Mouse (Mus musculus) midbrain, postnatal 0 days (tissue): ENCODE measurements around the gene Trp53tg5. TPM values are rescaled to one million over a fixed set of nuclear protein-coding genes. Genes with fewer than 3 reads are reported as not detected.

Source experiments
- ATAC-seq: fragments of 200-750 bp; cut with Nextera tagmentation; 2 replicates; pipeline ENCODE4 v1.8.0; 2017; ENCODE audit warnings: moderate number of reproducible peaks, mild to moderate bottlenecking, moderate TSS enrichment, moderate library complexity; ENCODE audit not compliant: low FRiP score
- DNase-seq: peaks from one replicate; pipeline ENCODE4 v3.0.0-alpha.2; 2015; ENCODE audit warnings: low spot score
- H3K27ac ChIP-seq: fragments of 300-500 bp; sonication (generic); 2 replicates; pipeline ENCODE4 v1.5.1; 2014; ENCODE audit warnings: low read depth, mild to moderate bottlenecking, low read length, mixed read lengths
- H3K27me3 ChIP-seq: fragments of 300-500 bp; sonication (generic); 2 replicates; pipeline ENCODE4 v1.6.1; 2014; ENCODE audit warnings: low read length, control low read depth, mixed read lengths; ENCODE audit not compliant: insufficient read depth
- H3K36me3 ChIP-seq: fragments of 300-500 bp; sonication (generic); 2 replicates; pipeline ENCODE4 v1.6.1; 2014; ENCODE audit warnings: low read length, control low read depth, mixed read lengths; ENCODE audit not compliant: insufficient read depth
- H3K4me1 ChIP-seq: fragments of 300-500 bp; sonication (generic); 2 replicates; pipeline ENCODE4 v1.6.1; 2014; ENCODE audit warnings: mild to moderate bottlenecking, control low read depth, antibody characterized with exemption, low read length, mixed read lengths; ENCODE audit not compliant: insufficient read depth
- H3K4me2 ChIP-seq: fragments of 300-500 bp; sonication (generic); 2 replicates; pipeline ENCODE4 v1.6.1; 2014; ENCODE audit warnings: low read depth, mild to moderate bottlenecking, low read length, mixed read lengths; ENCODE audit not compliant: poor library complexity, severe bottlenecking
- H3K4me3 ChIP-seq: fragments of 300-500 bp; sonication (generic); 2 replicates; pipeline ENCODE4 v1.5.1; 2014; ENCODE audit warnings: low read depth, mild to moderate bottlenecking, low read length, moderate library complexity
- H3K9ac ChIP-seq: fragments of 300-500 bp; sonication (generic); replicated peaks from 2 replicates; pipeline ENCODE4 v1.6.1; 2014; ENCODE audit warnings: mild to moderate bottlenecking, low read length, moderate library complexity, mixed read lengths; ENCODE audit not compliant: poor library complexity, severe bottlenecking
- H3K9me3 ChIP-seq: fragments of 300-500 bp; sonication (generic); 2 replicates; pipeline ENCODE4 v1.6.1; 2016; ENCODE audit warnings: low read length, control low read depth
- CTCF ChIP-seq: IDR thresholded peaks from 2 replicates; pipeline ENCODE4 v1.5.1; 2016; ENCODE audit warnings: antibody characterized with exemption, mild to moderate bottlenecking
- WGBS: fragments of 180-500 bp; shearing (Covaris S2); extraction: QIAGEN DNeasy Blood & Tissue Kit; methylation state at CpG from one replicate; pipeline ENCODE4 v1.1.7; 2014; 5-methylcytosine and 5-hydroxymethylcytosine counted together
- polyA plus RNA-seq: library from polyadenylated mRNA; unstranded; fragments of >200 nt; fragmentation: Nextera tagmentation; extraction: Ambion mirVana; gene quantifications from 2 replicates; pipeline ENCODE4 v1.2.1, GENCODE M21; 2015
- total RNA-seq: library from RNA; depleted of rRNA; stranded (reverse); fragments of >200 nt; gene quantifications from 2 replicates; pipeline ENCODE4 v1.2.3, GENCODE M21; 2014

Gene Trp53tg5
- total and polyA plus RNA-seq, 2 experiments from 2014 or later = not detected

DNA sequence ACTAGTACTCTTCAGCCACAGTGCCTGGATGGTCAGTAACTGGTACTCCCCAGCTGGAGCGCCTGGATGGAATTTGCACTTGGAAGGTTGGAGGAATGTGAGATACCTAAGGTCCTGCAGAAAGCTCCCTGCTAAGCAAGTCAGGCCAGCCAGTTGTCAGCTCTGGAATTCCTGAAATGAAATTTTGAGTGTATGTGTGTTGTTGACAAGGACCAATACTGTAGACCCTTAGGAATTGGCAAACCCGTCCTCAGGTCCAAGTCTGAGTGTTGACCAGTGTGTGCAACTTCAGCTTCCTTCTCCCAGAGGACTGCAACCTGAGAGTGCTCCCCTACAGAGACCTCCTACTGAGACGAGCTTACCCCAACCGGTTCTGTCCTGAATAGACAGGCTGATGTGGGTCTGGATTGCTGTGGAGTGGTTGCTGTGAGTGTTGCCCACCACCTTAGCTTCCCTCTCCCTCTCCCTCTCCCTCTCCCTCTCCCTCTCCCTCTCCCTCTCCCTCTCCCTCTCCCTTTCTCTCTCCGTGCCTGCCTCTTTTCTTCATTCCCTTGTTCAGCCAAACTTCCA is 37.2 kb upstream of the Trp53tg5 start:
- 44% methylated on average over 4 of the region's 5 CpGs for WGBS

DNA sequence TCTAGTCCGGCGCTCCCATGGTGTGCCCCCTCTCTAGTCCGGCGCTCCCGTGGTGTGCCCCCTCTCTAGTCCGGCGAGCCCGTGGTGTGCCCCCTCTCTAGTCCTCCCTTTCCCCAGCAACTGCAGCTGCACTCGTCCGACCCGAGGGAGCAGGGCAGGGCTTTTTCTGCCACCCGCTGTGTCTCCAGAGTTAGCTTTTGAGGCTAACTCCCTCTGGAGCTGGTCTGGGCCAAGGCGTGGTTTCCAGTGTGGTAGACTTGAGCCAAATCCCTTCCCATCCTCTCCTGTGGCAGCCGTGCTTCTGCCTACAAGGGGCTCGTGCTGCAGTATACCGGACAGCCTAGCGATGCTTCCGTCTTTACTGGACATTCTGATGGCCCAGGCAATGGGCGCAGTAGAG is 34.3 kb upstream of the Trp53tg5 start:
- no peaks in the 10 kb centered on the region for H3K4me1 ChIP-seq
- DNase-seq (no peak), ATAC-seq (no peak)
- H3K4me3 ChIP-seq = no peak overlapping the region
- no peak overlapping the region for H3K4me2 ChIP-seq
- no peaks in the 10 kb centered on the region for H3K27me3 ChIP-seq
- H3K36me3 ChIP-seq = peaks cover 22% of the 10 kb centered on the region
- no peak for TF ChIP-seq CTCF
- H3K27ac ChIP-seq = no peak overlapping the region
- no peak overlapping the region for H3K9ac ChIP-seq
- 83% methylated on average over 19 of the region's 19 CpGs for WGBS
- H3K9me3 ChIP-seq = no peaks in the 10 kb centered on the region

More for the DNA sequence above, 37.2 kb upstream of the Trp53tg5 start:
- Histone ChIP-seq H3K4me3 (no peak overlapping the region), H3K36me3 (no peaks in the 10 kb centered on the region), H3K4me1 (no peaks in the 10 kb centered on the region), H3K27me3 (no peaks in the 10 kb centered on the region; the same call in 1 of the 2 replicates), H3K9me3 (no peaks in the 10 kb centered on the region), H3K9ac (no peak overlapping the region), H3K27ac (no peak overlapping the region), H3K4me2 (no peak overlapping the region)
- no peak for DNase-seq
- no peak for ATAC-seq
- no peak for TF ChIP-seq CTCF

DNA sequence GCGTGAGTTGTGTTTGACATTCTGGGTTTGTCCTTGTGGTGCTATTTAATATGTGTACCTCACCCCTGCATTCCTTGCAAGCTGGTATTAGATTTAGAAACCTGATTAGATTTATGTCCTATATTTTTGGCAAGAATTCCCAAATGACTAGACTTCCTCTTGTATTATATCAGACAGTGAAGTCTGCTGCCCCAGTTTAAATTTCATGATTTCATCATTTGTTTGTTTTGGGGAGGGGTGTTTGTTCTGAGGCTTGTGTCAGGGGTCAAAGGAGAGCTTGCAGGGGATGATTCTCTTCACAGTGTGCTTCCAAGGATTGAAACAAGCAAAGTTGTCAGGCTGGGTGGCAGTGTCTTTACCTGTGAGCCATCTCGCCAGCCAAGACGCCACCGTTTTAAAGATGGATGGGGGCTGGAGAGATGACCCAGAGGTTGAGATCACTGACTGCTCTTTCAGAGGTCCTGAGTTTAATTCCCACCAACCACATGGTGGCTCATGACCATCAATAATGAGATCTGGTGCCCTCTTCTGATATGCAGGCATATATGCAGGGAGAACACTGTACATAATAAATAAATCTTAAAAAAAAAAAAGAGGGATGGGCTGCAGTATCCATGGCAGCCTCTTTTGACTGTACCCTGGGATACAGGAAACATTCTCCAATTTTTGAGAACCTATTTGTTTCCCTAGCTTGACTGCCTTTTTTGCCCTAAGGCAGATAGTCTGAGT is 32.3 kb upstream of the Trp53tg5 start:
- Histone ChIP-seq H3K27me3 (no peaks in the 10 kb centered on the region), H3K4me1 (no peaks in the 10 kb centered on the region), H3K4me2 (no peak overlapping the region), H3K9ac (no peak overlapping the region), H3K4me3 (no peak overlapping the region), H3K27ac (no peak overlapping the region), H3K9me3 (no peaks in the 10 kb centered on the region), H3K36me3 (peaks cover 40% of the 10 kb centered on the region)
- peak; percentile 26; the same call in 1 of the 2 replicates for TF ChIP-seq CTCF
- ATAC-seq = no peak
- no peak for DNase-seq
- WGBS = 97% methylated on average over 4 of the region's 4 CpGs

DNA sequence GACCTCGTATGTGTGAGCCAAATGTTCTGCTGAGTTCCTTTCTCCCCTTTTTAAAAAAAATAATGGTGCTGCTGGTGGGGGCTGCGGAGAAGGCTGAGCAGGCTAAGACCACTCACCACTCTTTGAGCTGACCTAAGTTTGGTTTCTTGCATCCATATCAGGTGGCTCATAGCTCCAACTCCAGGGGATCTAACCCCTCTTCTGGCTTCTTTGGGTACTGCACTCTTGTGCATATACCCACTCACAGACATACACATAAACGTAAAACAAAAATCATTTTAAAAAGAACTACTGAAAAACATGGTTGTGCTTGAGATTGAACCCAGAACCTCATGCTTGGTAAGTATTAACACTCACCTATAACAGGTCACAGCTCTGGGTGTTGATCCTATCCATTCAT is 31.4 kb upstream of the Trp53tg5 start:
- H3K9me3 ChIP-seq = no peaks in the 10 kb centered on the region
- TF ChIP-seq CTCF = peak; percentile 19; the same call in 1 of the 2 replicates
- ATAC-seq (no peak), DNase-seq (no peak)
- no peak overlapping the region for H3K4me2 ChIP-seq
- no peak overlapping the region for H3K4me3 ChIP-seq
- no peak overlapping the region for H3K9ac ChIP-seq
- WGBS = 95% methylated on average over 3 of the region's 3 CpGs
- no peaks in the 10 kb centered on the region for H3K27me3 ChIP-seq
- H3K36me3 ChIP-seq = peaks cover 48% of the 10 kb centered on the region
- H3K4me1 ChIP-seq = no peaks in the 10 kb centered on the region
- H3K27ac ChIP-seq = no peak overlapping the region

DNA sequence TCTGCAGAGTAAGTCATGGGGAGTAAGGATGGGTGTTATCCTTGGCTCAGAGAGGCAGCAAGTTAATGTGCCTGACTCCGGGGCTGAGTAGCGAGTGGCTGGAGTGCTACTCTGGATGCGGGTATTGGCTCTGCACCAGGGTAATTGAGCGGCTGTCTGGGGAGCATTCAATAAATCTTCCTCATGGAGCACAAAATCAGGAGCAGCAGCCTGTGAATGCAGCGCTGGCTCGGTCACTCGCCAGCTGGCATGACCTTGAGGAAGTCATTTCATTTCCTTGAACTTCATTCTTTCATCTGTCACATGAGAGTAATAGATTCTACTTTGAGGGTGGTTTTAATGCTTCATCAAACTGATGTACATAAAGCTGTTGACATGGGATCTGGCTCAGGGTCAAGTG is 27.0 kb upstream of the Trp53tg5 start:
- 96% methylated on average over 7 of the region's 7 CpGs for WGBS
- TF ChIP-seq CTCF = no peak
- H3K27me3 ChIP-seq = no peaks in the 10 kb centered on the region
- H3K9me3 ChIP-seq = no peaks in the 10 kb centered on the region
- H3K4me1 ChIP-seq = peaks cover 7% of the 10 kb centered on the region; the same call in 1 of the 2 replicates
- ATAC-seq (no peak), DNase-seq (peak; percentile 54)
- no peak overlapping the region for H3K4me3 ChIP-seq
- peaks cover 49% of the 10 kb centered on the region for H3K36me3 ChIP-seq
- no peak overlapping the region for H3K9ac ChIP-seq
- H3K27ac ChIP-seq = no peak overlapping the region
- no peak overlapping the region for H3K4me2 ChIP-seq

DNA sequence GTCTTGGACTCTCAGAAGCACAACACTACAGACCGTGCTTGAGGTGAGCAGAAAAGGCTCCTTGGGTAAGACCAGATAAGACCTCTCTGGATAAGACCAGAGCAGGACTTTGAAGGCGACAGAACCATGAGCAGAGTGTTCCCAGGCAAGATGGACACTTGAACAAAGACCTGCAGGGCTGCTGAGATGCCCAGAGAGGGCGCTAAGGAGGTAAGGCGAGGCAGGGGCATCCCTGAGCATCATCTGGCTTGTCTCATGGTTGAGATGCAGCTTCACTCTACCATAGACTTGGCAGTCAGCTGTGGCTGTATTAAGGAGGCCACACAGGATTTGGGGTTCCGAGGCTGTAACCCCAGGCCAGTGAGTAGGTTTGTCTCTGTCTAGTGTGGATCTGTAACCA is 25.8 kb upstream of the Trp53tg5 start:
- no peak overlapping the region for H3K27ac ChIP-seq
- H3K27me3 ChIP-seq = no peaks in the 10 kb centered on the region
- DNase-seq = no peak
- WGBS = 81% methylated on average over 5 of the region's 5 CpGs
- TF ChIP-seq CTCF = peak; percentile 29; the same call in 1 of the 2 replicates
- H3K4me2 ChIP-seq = no peak overlapping the region
- H3K4me3 ChIP-seq = no peak overlapping the region
- no peaks in the 10 kb centered on the region for H3K9me3 ChIP-seq
- peaks cover 42% of the 10 kb centered on the region for H3K36me3 ChIP-seq
- no peak for ATAC-seq
- H3K9ac ChIP-seq = no peak overlapping the region
- peaks cover 7% of the 10 kb centered on the region; the same call in 1 of the 2 replicates for H3K4me1 ChIP-seq
